Mouse (Mus musculus) frontal cortex, adult 2 months (tissue): Measurements from ENCODE around the gene Nox1. TPM values are rescaled to one million over a fixed set of nuclear protein-coding genes. Genes with fewer than 3 reads are reported as not detected.

Experiments
- DNase-seq, 2 experiments: peaks; one replicate each; pipeline ENCODE4 v3.0.0; 2022; ENCODE audit warnings: low spot score in 1 of 2; ENCODE audit errors: extremely low spot score in 1 of 2
- polyA plus RNA-seq: library from polyadenylated mRNA; depleted of rRNA; stranded (reverse); fragments of >200 nt; gene quantifications from 2 replicates; pipeline ENCODE4 v1.2.3, GENCODE M21; 2012; rRNA removed

The Nox1 gene
- polyA plus RNA-seq, 1 experiment, result 0.16 TPM

- DNase-seq, result no peak
Observed at GRCm38 (mm10) chrX:134133821-134134220, 87.9 kb downstream of the Nox1 start.

GRCm38 (mm10) chrX:134132295-134132694 lies 89.5 kb downstream of the Nox1 start:
- DNase-seq, result peak in 1 of 2 experiments; percentile 36

GRCm38 (mm10) chrX:134128549-134128948 lies 93.2 kb downstream of the Nox1 start:
- DNase-seq, result no peak

GRCm38 (mm10) chrX:134116417-134116816 lies 105.3 kb downstream of the Nox1 start:
- no peak for DNase-seq

GRCm38 (mm10) chrX:134111767-134112166 lies 110.0 kb downstream of the Nox1 start:
- no peak for DNase-seq

- DNase-seq, result peak; percentile 25 to 45
Observed at GRCm38 (mm10) chrX:134102641-134103040, 119.1 kb downstream of the Nox1 start.

GRCm38 (mm10) chrX:134085453-134085852 lies 136.3 kb downstream of the Nox1 start:
- no peak for DNase-seq

GRCm38 (mm10) chrX:134059764-134060163 lies 162.0 kb downstream of the Nox1 start:
- DNase-seq, result peak in 1 of 2 experiments; percentile 20

- peak; percentile 90 to 94 for DNase-seq
Observed at GRCm38 (mm10) chrX:134058987-134059712, 162.6 kb downstream of the Nox1 start, which contains the start of gene Cstf2. TSS of gene Cstf2 (plus strand) at chrX:134059187.

GRCm38 (mm10) chrX:134058040-134058875 lies 163.5 kb downstream of the Nox1 start:
- peak in 1 of 2 experiments; percentile 6 for DNase-seq

GRCm38 (mm10) chrX:134056897-134057296 lies 164.9 kb downstream of the Nox1 start:
- peak in 1 of 2 experiments; percentile 12 for DNase-seq

- no peak for DNase-seq
Observed at GRCm38 (mm10) chrX:134048994-134049393, 172.8 kb downstream of the Nox1 start.

Other genes starting within 250 kb of the Nox1 start
- gene Sytl4, start 240.1 kb downstream of the Nox1 start, polyA plus RNA-seq, result 0.46 TPM in 2 replicates
- gene Cstf2, start 162.8 kb downstream of the Nox1 start, polyA plus RNA-seq, result 93.6 and 115 TPM in 2 replicates
- 2.8 and 3.0 TPM in 2 replicates for gene Xkrx, start 59.9 kb downstream of the Nox1 start, polyA plus RNA-seq
- not detected in 2 replicates for gene Arl13a, start 34.5 kb downstream of the Nox1 start, polyA plus RNA-seq
- gene Trmt2b, start 55.0 kb upstream of the Nox1 start, polyA plus RNA-seq, result 11.1 and 11.5 TPM in 2 replicates
- gene Tmem35a, start 73.3 kb upstream of the Nox1 start, polyA plus RNA-seq, result 79.8 and 80.7 TPM in 2 replicates
- 0.44 and 0.54 TPM in 2 replicates for gene Cenpi, start 86.1 kb upstream of the Nox1 start, polyA plus RNA-seq
- 48.8 and 48.9 TPM in 2 replicates for gene Drp2, start 182.6 kb upstream of the Nox1 start, polyA plus RNA-seq